Mouse (Mus musculus) forebrain, embryonic 11.5 days (tissue): ENCODE measurements around the gene 1110017D15Rik. TPM values are rescaled to one million over a fixed set of nuclear protein-coding genes. Genes with fewer than 3 reads are reported as not detected.
A peak's percentile ranks its signal among the peaks of the same experiment; 100 is the strongest.
"Not testable (repeated sequence)": the region's sequence is repeated elsewhere in the genome, so short reads cannot be mapped to it uniquely, and the experiment has no call there.

Experiments used
- ATAC-seq: fragments of 200-750 bp; cut with Nextera tagmentation; replicated peaks from 2 replicates; pipeline ENCODE4 v1.8.0; 2017; ENCODE audit warnings: moderate TSS enrichment; ENCODE audit not compliant: low FRiP score
- DNase-seq: peaks from one replicate; pipeline ENCODE4 v3.0.0-alpha.2; 2017; ENCODE audit warnings: low spot score
- H3K27ac ChIP-seq: fragments of 300-500 bp; sonication (generic); 2 replicates; pipeline ENCODE4 v1.5.1; 2014; ENCODE audit warnings: low read depth, low read length
- H3K27me3 ChIP-seq: fragments of 300-500 bp; sonication (generic); 2 replicates; pipeline ENCODE4 v1.6.1; 2014; ENCODE audit warnings: mild to moderate bottlenecking, low read length, mixed read lengths; ENCODE audit not compliant: control insufficient read depth, insufficient read depth
- H3K36me3 ChIP-seq: fragments of 300-500 bp; sonication (generic); 2 replicates; pipeline ENCODE4 v1.6.1; 2014; ENCODE audit warnings: mild to moderate bottlenecking, low read length, moderate library complexity, mixed read lengths; ENCODE audit not compliant: control insufficient read depth, insufficient read depth
- H3K4me1 ChIP-seq: fragments of 300-500 bp; sonication (generic); replicated peaks from 2 replicates; pipeline ENCODE4 v1.6.1; 2014; ENCODE audit warnings: low read length, mixed read lengths; ENCODE audit not compliant: control insufficient read depth, insufficient read depth
- H3K4me2 ChIP-seq: fragments of 300-500 bp; sonication (generic); 2 replicates; pipeline ENCODE4 v1.6.1; 2014; ENCODE audit warnings: low read depth, mild to moderate bottlenecking, low read length, moderate library complexity, mixed read lengths; ENCODE audit not compliant: severe bottlenecking
- H3K4me3 ChIP-seq: fragments of 300-500 bp; sonication (generic); 2 replicates; pipeline ENCODE4 v1.5.1; 2014; ENCODE audit warnings: low read depth, low read length
- H3K9ac ChIP-seq: fragments of 300-500 bp; sonication (generic); 2 replicates; pipeline ENCODE4 v1.6.1; 2014; ENCODE audit warnings: low read length
- H3K9me3 ChIP-seq: fragments of 300-500 bp; sonication (generic); 2 replicates; pipeline ENCODE4 v1.6.1; 2016; ENCODE audit warnings: low read length, mixed read lengths; ENCODE audit not compliant: control insufficient read depth
- WGBS: fragments of 180-500 bp; shearing (Covaris S2); extraction: QIAGEN DNeasy Blood & Tissue Kit; methylation state at CpG from one replicate; pipeline ENCODE4 v1.1.7; 2014; 5-methylcytosine and 5-hydroxymethylcytosine counted together
- polyA plus RNA-seq: library from polyadenylated mRNA; unstranded; fragments of >200 nt; fragmentation: Nextera tagmentation; extraction: Ambion mirVana; gene quantifications from 2 replicates; pipeline ENCODE4 v1.2.1, GENCODE M21; 2014

The 1110017D15Rik gene
- polyA plus RNA-seq, 1 experiment from 2014 or later: 5.2 TPM

DNA sequence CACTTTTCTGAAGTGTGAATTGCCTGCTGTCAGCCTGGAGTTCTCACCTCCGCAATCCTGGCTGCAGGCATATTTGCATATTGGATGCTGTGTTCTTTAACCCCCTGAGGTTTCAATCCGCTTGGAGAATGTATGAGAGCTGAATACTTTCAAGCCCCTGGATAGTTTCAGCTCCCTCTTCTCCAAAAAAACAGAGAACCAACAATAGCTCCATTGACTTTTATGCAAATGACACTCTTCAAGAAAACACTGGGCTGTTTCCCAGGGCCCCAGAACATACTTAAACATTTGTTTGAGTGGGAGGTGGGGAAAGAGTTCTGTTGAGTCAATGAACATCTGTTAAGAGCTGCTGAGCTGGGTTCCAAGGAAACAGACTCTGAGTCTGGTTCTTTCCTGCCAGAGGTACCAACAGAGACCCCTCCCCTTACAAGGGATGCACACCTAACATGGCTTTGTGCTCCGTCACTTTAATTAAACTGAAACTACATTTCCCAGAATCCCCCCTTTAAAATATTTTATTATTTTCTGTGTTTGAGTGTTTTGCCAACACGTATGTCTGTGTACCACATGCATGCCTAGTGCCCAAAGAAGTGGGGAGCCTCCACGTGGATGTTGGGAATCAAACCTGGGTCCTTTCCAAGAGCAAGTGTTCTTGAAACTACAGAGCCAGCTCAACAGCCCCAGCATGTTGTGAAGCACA, 46.3 kb downstream of the 1110017D15Rik start:
- no peaks in the 10 kb centered on the region for H3K36me3 ChIP-seq
- H3K4me2 ChIP-seq: no peak overlapping the region
- H3K27me3 ChIP-seq: no peaks in the 10 kb centered on the region
- peaks cover 15% of the 10 kb centered on the region; the same call in 1 of the 2 replicates for H3K4me1 ChIP-seq
- no peak overlapping the region for H3K4me3 ChIP-seq
- peak; percentile 74 for ATAC-seq
- H3K27ac ChIP-seq: peak overlapping the region; percentile 78
- peak; percentile 56 for DNase-seq
- no peaks in the 10 kb centered on the region for H3K9me3 ChIP-seq
- 25% methylated on average over 5 of the region's 5 CpGs for WGBS
- 0 out of 2 replicates have a peak overlapping the region, but pooled peaks have one; percentile 4 for H3K9ac ChIP-seq

DNA sequence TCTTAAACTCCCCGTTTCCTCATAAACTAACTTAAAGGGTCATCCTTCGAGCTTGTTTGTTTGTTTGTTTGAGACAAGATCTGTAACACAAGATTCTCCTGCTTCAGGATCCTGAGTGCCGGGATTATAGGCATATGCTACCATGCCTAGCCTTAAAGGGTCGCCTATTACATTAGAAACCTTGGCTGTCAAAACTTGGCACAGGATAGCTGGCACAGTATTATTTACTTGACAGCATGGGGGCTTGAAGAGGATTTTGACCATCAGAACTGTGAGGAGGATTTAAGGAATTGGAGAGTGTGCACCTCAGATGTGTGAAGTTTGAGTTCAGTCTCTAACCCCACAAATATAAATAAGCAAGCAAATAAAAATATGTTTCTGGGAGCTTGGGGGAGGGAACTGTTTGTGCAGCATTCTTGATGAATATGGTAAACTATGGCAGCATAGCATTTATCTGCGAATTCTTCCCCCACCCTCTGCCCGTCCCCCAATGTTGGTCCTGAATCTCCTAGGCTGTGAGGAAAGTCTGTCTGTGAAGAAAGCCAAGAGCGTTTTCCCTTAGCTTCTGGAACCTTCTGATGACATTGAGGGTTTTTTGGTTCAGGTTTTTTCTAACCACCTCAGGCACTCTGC, 47.0 kb downstream of the 1110017D15Rik start:
- no peak overlapping the region for H3K9ac ChIP-seq
- H3K27me3 ChIP-seq: no peaks in the 10 kb centered on the region
- H3K9me3 ChIP-seq: no peaks in the 10 kb centered on the region
- no peak overlapping the region for H3K4me2 ChIP-seq
- no peak overlapping the region for H3K4me3 ChIP-seq
- no peaks in the 10 kb centered on the region for H3K36me3 ChIP-seq
- ATAC-seq (no peak), DNase-seq (no peak)
- H3K27ac ChIP-seq: peak overlapping the region; percentile 51; the same call in 1 of the 2 replicates
- peaks cover 15% of the 10 kb centered on the region; the same call in 1 of the 2 replicates for H3K4me1 ChIP-seq
- 58% methylated on average over 7 of the region's 7 CpGs for WGBS

DNA sequence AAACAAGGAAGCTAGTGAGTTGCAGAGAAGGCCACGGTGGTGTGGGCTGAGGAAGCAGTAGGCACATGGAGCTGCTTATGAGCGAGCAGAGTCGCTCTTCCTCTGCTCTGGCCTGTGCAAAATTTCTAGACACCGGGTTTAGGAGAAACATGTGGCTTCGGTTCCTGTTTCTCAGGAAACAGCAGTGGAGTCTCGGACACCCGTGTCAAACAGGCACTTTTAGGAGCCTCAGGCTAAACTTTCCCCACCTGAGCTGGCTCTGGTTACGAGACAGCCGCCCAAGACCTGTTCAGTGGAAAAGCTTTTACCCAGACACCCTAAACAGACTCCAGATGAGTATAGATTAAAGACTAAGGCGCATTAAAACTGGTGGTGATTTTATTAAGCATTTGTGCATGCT, 47.9 kb downstream of the 1110017D15Rik start:
- no peak overlapping the region for H3K27ac ChIP-seq
- no peak for DNase-seq

DNA sequence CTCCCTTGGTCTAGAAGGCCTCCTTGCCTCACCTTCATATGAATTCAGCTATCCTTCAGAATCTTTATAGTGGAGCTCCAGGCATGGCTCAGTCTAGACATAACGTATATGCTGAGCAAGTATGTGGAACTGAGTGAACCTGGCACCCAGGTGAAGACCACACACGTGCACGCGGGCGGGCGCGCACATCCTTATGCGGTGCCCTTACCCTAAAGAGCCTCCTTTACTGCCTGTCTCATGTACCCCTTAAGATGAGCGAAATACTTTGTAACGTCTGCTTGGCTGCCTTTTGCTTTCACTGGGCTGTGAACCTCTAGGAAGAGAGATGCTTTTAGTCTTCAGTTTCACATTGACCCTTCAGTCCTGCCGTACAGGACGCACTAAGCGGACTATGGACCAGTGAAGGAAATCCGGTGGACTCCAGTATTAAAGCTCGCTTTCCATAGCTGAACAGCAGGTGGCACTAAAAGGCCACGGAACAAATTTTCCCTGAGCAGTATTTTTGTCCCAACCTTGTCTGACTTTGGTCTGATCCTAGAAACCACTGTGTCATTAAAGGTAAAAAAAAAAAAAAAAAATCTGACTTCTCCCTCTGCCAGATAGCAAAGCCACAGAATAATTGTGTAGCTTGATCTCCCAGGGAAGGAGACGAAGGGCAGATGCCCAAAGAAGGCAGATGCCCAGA, 48.6 kb downstream of the 1110017D15Rik start:
- Histone ChIP-seq H3K9me3 (no peaks in the 10 kb centered on the region), H3K36me3 (no peaks in the 10 kb centered on the region), H3K27me3 (no peaks in the 10 kb centered on the region), H3K4me3 (no peak overlapping the region), H3K4me1 (peaks cover 15% of the 10 kb centered on the region; the same call in 1 of the 2 replicates), H3K9ac (no peak overlapping the region), H3K27ac (no peak overlapping the region), H3K4me2 (no peak overlapping the region)
- 60% methylated on average over 17 of the region's 17 CpGs for WGBS
- ATAC-seq: no peak
- DNase-seq: peak; percentile 59

More for the DNA sequence above, 47.9 kb downstream of the 1110017D15Rik start:
- no peak for ATAC-seq
- Histone ChIP-seq H3K4me1 (peaks cover 15% of the 10 kb centered on the region; the same call in 1 of the 2 replicates), H3K36me3 (no peaks in the 10 kb centered on the region), H3K9ac (no peak overlapping the region), H3K4me2 (no peak overlapping the region), H3K27me3 (no peaks in the 10 kb centered on the region), H3K9me3 (no peaks in the 10 kb centered on the region), H3K4me3 (no peak overlapping the region)
- WGBS: 76% methylated on average over 10 of the region's 10 CpGs

DNA sequence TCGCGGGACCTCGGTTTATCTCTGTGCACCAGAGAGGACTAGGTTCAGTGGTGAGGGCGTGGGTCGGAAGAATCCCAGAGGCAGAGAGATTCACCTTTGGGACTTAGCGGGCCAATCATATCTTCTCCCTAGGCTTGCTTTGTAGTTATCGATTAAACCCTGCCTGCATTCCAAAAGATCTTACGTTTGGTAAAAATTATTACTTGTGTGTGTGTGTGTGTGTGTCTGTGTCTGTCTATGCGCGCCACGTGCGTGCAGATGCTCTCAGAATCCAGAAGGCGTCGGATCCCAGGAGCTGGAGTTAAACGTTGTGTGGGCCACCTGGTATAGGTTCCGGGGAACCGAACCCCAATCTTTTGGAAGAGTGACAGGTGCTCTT, 51.9 kb downstream of the 1110017D15Rik start:
- Histone ChIP-seq H3K36me3 (no peaks in the 10 kb centered on the region; the same call in 1 of the 2 replicates), H3K27ac (no peak overlapping the region; the same call in 1 of the 2 replicates), H3K4me1 (peaks cover 3% of the 10 kb centered on the region; the same call in 1 of the 2 replicates), H3K4me2 (peak overlapping the region; percentile 80), H3K27me3 (no peaks in the 10 kb centered on the region), H3K9me3 (no peaks in the 10 kb centered on the region), H3K9ac (peak overlapping the region; percentile 69), H3K4me3 (peak overlapping the region; percentile 74)
- DNase-seq (no peak), ATAC-seq (no peak; the same call in 1 of the 2 replicates)
- 3% methylated on average over 17 of the region's 17 CpGs for WGBS

DNA sequence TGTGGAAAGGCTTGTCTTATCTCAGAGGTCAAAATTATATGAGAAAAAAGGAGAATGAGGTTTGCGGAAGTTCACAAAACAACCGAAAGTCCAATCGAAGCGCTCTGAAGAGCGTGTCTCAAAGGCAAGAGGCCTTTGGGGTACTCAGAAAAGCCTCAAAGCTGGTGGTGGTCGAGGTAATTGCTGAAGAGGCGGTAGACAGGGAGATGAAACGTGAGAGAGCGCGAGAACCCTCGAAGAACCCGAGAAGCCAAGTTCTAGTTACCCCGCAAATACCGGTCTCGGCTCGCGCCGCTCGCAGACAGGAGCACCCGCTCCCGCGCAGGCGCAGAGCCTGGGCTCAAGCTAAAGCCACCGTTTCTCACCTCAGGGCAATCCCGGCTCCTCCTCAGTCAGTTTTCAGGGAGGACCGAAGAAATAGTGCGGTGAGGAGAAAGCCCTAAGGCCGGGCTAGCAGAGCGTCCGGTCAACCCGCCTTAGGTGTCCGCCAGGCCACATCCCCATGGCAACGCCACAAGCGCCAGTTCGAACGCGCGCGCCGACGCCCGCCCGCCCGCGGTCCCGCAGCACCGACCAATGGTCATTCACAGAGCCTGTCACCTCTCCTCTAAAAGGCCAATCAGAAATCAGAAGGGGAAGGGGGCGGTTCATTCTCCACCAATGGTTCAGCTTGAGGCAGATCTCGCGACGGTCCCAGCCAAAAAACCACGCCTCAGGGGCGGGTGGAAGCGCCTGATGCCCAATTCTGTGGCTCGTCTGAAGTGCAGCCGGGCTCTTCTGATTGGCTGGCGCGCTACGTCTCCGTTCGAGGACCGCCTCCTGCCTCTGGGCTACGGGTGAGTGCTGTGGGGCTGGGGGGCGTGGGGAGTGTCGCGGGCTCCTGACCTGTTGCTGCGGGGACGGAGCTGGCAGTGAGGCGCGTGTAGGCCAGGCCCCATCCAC, 52.5 kb downstream of the 1110017D15Rik start, which contains the start of the genes Kif24 and Nudt2:
TSS of gene Kif24 (minus strand) at position 543 of the 942 bp plus-strand sequence.
TSS of gene Nudt2 (plus strand) at position 807 of the 942 bp plus-strand sequence.
- peak; percentile 98 for DNase-seq
- no peaks in the 10 kb centered on the region; the same call in 1 of the 2 replicates for H3K36me3 ChIP-seq
- peak within 1 kb of the TSS; percentile 77 for H3K9ac ChIP-seq
- under 1% methylated on average over 70 of the region's 70 CpGs for WGBS
- no peaks in the 10 kb centered on the region; the same call in 1 of the 2 replicates for H3K4me1 ChIP-seq
- H3K27me3 ChIP-seq: no peaks in the 10 kb centered on the region
- H3K4me2 ChIP-seq: peak within 1 kb of the TSS; percentile 80
- H3K9me3 ChIP-seq: no peaks in the 10 kb centered on the region
- peak; percentile 97 for ATAC-seq
- peak within 1 kb of the TSS; percentile 74 for H3K4me3 ChIP-seq
- H3K27ac ChIP-seq: peak within 1 kb of the TSS; percentile 70; the same call in 1 of the 2 replicates

DNA sequence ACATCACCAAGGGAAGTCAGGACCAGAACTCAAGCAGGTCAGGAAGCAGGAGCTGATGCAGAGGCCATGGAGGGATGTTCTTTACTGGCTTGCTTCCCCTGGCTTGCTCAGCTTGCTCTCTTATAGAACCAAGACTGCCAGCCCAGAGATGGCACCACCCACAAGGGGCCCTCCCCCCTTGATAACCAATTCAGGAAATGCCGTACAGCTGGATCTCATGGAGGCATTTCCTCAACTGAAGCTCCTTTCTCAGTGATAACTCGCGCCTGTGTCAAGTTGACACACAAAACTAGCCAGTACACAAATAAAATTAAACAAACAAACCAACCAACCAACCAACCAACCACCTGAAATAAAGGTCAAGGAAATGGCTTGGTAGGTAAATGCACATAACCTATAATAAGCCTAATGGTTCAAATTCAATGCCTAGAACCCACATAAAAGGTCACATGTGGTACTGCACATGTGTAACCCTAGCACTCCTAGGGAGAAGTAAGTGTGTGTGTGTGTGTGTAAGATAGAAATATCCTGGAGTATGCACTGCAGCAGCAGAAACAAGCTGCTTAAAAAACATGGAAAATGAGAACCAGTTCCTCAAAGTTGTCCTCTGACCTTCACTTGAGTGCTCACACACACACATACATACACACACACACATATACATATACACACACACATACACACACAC, 53.9 kb downstream of the 1110017D15Rik start:
- DNase-seq, H3K27me3 ChIP-seq, H3K4me1 ChIP-seq, H3K27ac ChIP-seq, H3K9me3 ChIP-seq, H3K36me3 ChIP-seq, ATAC-seq: not testable (repeated sequence)
- WGBS: 83% methylated on average over 3 of the region's 3 CpGs
- peak overlapping the region; percentile 74 for H3K4me3 ChIP-seq
- H3K4me2 ChIP-seq: peak overlapping the region; percentile 80
- H3K9ac ChIP-seq: peak overlapping the region; percentile 77; the same call in 1 of the 2 replicates
